Mouse (Mus musculus) embryonic facial prominence, embryonic 12.5 days (tissue): Measurements from ENCODE around the gene Fam241b. TPM values are rescaled to one million over a fixed set of nuclear protein-coding genes. Genes with fewer than 3 reads are reported as not detected.

Source experiments
- ATAC-seq: fragments of 200-750 bp; cut with Nextera tagmentation; 2 replicates; pipeline ENCODE4 v1.8.0; 2017; ENCODE audit not compliant: insufficient number of reproducible peaks, insufficient read depth, low FRiP score, low TSS enrichment
- H3K27ac ChIP-seq: fragments of 300-500 bp; sonication (generic); 2 replicates; pipeline ENCODE4 v1.5.1; 2016; ENCODE audit warnings: mild to moderate bottlenecking
- H3K27me3 ChIP-seq: fragments of 300-500 bp; sonication (generic); 2 replicates; pipeline ENCODE4 v1.6.1; 2016; ENCODE audit warnings: mild to moderate bottlenecking, moderate library complexity
- H3K36me3 ChIP-seq: fragments of 300-500 bp; sonication (generic); 2 replicates; pipeline ENCODE4 v1.6.1; 2016; ENCODE audit warnings: mild to moderate bottlenecking
- H3K4me1 ChIP-seq: fragments of 300-500 bp; sonication (generic); 2 replicates; pipeline ENCODE4 v1.6.1; 2016
- H3K4me2 ChIP-seq: fragments of 300-500 bp; sonication (generic); replicated peaks from 2 replicates; pipeline ENCODE4 v1.6.1; 2016; ENCODE audit warnings: mild to moderate bottlenecking, moderate library complexity
- H3K4me3 ChIP-seq: fragments of 300-500 bp; sonication (generic); 2 replicates; pipeline ENCODE4 v1.5.1; 2016; ENCODE audit warnings: mild to moderate bottlenecking
- H3K9ac ChIP-seq: fragments of 300-500 bp; sonication (generic); 2 replicates; pipeline ENCODE4 v1.6.1; 2016; ENCODE audit warnings: mild to moderate bottlenecking, moderate library complexity
- H3K9me3 ChIP-seq: fragments of 300-500 bp; sonication (generic); 2 replicates; pipeline ENCODE4 v1.6.1; 2016; ENCODE audit warnings: mild to moderate bottlenecking, moderate library complexity
- WGBS: fragments of 180-500 bp; shearing (Covaris S2); methylation state at CpG from one replicate; pipeline ENCODE4 v1.1.7; 2016; 5-methylcytosine and 5-hydroxymethylcytosine counted together
- polyA plus RNA-seq: library from polyadenylated mRNA; unstranded; fragments of >200 nt; fragmentation: Nextera tagmentation; extraction: Ambion mirVana; gene quantifications from 2 replicates; pipeline ENCODE4 v1.2.1, GENCODE M21; 2016

Fam241b gene
- polyA plus RNA-seq, 1 experiment from 2014 or later, result 20.9 TPM

DNA sequence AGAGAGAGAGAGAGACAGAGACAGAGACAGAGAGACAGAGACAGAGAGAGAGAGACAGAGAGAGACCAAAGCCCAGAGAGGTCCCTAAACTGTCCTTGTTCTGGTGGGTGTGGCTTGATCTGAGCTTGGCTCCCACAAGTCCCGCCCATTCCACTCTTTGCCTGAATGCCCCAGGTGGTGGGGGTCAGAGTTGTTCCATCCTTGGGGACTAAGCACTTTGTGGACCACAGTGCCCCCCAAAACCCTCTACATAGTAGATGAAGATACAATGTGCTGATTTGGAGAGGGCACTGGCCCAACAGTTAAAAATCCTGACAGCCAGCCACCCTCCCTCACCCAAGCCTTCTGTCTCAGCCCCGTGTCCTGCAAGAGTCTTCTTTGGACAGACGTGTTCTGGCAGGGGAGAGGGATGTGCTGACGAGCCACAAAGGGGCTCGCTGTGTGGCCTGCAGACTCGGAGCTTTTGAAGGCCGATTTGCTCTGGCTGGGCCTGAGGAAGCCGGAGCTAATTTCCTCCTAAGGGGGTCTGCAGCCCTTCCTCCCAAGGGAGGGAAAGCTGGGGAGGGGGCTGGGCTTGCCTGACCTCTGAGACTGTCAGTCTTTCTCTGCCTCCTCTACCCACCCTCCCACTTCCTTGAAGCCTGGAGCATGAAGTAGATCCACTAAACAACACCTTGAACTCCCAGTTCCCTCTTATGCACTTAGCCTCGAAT lies 29.3 kb upstream of the Fam241b start:
- Histone ChIP-seq H3K9ac (0 out of 2 replicates have a peak overlapping the region, but pooled peaks have one; percentile 21), H3K4me2 (no peak overlapping the region; the same call in 1 of the 2 replicates), H3K27ac (no peak overlapping the region), H3K9me3 (no peaks in the 10 kb centered on the region), H3K4me3 (no peak overlapping the region), H3K36me3 (no peaks in the 10 kb centered on the region), H3K27me3 (no peaks in the 10 kb centered on the region), H3K4me1 (peaks cover 14% of the 10 kb centered on the region)
- WGBS, result 4% methylated on average over 9 of the region's 9 CpGs
- peak; percentile 47; the same call in 1 of the 2 replicates for ATAC-seq

DNA sequence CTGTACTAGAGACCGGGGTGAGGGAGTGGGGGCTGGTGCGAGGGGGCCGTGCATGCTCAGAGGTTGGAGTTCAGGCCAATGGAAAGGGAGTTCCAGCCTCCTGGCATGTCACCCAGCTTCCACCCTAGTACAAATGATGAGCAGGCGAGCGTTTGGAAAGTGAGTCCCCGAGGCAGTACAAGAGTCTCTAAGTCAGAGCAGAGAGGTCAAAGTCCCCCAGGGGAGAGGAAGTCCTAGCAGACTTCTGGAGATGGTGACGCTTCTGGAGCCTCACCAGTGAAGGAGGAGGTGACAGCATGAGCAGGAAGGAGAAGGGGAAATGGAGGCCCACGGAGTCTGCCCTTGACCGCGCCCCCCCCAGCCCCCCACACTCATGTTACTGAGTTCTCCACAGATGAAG lies 18.7 kb upstream of the Fam241b start:
- no peaks in the 10 kb centered on the region for H3K36me3 ChIP-seq
- H3K4me1 ChIP-seq, result no peaks in the 10 kb centered on the region
- no peak overlapping the region for H3K4me3 ChIP-seq
- no peaks in the 10 kb centered on the region for H3K9me3 ChIP-seq
- 38% methylated on average over 10 of the region's 10 CpGs for WGBS
- no peaks in the 10 kb centered on the region for H3K27me3 ChIP-seq
- H3K27ac ChIP-seq, result no peak overlapping the region
- ATAC-seq, result no peak
- no peak overlapping the region for H3K4me2 ChIP-seq
- no peak overlapping the region for H3K9ac ChIP-seq

DNA sequence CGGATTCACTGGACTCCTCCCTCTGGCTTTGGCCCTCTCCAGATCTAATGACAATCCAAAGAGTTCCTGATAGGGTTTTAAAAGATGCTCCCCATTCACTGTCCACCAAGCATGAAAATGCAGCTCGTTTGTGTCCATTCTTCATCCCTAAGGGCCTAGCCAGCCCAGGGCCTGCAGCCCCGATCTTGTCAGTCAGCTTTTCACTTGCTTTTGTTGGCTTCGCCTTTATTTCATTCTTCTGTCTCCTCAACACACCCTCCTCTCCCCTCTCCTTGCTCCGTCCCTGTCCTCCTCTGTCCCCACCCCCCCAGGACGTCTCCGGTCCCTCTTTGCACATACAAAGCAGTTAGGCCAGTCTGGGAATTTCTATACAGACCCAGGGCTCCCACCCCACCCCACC lies 6.2 kb upstream of the Fam241b start:
- H3K9ac ChIP-seq, result no peak overlapping the region
- no peak overlapping the region for H3K4me3 ChIP-seq
- no peaks in the 10 kb centered on the region for H3K4me1 ChIP-seq
- H3K36me3 ChIP-seq, result no peaks in the 10 kb centered on the region
- WGBS, result 49% methylated on average over 7 of the region's 7 CpGs
- H3K27me3 ChIP-seq, result peaks cover 17% of the 10 kb centered on the region
- H3K4me2 ChIP-seq, result no peak overlapping the region
- 0 out of 2 replicates have a peak, but pooled peaks cover 4% of the 10 kb centered on the region for H3K9me3 ChIP-seq
- no peak overlapping the region for H3K27ac ChIP-seq
- no peak for ATAC-seq

DNA sequence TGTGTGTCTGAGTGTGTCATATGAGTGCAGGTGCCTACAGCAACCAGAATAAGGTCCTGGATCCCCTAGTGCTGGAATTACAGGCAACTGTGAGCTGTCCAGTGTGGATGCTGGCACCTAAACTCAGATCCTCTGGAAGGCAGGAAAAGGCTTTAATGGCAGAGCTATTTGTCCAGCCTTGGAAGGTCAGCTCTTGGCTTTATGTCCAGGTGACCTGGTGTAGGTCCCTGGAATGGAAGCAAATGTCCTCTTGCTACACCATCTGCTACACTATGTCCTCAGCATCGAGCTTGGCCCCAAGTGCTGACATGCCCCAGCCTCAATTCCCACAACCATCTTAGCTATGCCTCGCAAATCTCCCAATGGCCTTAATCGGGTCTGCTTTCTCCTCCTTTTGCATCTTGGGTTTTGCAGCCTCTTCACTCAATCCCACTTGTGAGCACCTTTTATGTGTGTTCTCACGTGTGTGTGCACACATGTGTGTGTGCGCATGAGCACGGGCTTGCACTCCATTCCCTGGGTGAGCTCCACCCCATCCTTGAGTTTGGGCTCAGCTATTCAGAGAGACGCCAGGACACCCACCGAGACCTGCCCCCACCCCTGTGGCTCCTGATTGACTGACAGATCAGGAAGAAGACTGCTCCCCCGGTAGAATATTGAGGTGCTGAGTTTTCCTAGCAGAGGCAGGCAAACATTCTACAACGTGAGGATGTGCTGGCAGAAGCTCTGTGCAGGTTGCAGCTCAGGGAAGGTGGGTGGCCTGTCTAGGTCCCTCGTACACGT lies 3.9 kb upstream of the Fam241b start:
- H3K9me3 ChIP-seq, result no peaks in the 10 kb centered on the region
- H3K4me3 ChIP-seq, result no peak overlapping the region
- no peak overlapping the region for H3K27ac ChIP-seq
- 50% methylated on average over 12 of the region's 12 CpGs for WGBS
- H3K9ac ChIP-seq, result no peak overlapping the region
- peaks cover 17% of the 10 kb centered on the region for H3K27me3 ChIP-seq
- H3K4me1 ChIP-seq, result no peaks in the 10 kb centered on the region
- no peaks in the 10 kb centered on the region for H3K36me3 ChIP-seq
- ATAC-seq, result no peak
- no peak overlapping the region for H3K4me2 ChIP-seq

DNA sequence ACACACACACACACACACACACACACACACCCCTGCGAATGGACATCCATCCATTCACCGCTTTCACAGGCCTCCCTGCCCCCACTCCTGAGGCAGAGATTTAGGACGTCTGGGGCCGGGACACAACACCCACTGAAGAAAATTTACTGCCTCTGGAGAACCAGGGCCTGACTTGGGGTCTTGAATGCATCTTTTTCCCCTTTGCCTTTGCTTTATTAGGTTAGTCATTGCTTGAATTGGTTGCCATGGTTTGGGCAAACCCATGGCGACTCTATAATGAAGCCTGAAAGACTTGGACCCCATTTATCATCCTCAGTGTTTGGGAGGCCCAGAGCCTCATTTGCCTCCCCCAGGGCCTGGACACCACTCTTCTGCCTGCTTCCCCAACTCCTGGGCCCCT lies 2.2 kb upstream of the Fam241b start:
- Histone ChIP-seq H3K4me3 (no peak overlapping the region), H3K36me3 (no peaks in the 10 kb centered on the region), H3K9me3 (no peaks in the 10 kb centered on the region), H3K4me2 (no peak overlapping the region), H3K9ac (no peak overlapping the region), H3K27me3 (peaks cover 17% of the 10 kb centered on the region), H3K4me1 (no peaks in the 10 kb centered on the region), H3K27ac (no peak overlapping the region)
- ATAC-seq, result no peak
- 65% methylated on average over 5 of the region's 5 CpGs for WGBS

DNA sequence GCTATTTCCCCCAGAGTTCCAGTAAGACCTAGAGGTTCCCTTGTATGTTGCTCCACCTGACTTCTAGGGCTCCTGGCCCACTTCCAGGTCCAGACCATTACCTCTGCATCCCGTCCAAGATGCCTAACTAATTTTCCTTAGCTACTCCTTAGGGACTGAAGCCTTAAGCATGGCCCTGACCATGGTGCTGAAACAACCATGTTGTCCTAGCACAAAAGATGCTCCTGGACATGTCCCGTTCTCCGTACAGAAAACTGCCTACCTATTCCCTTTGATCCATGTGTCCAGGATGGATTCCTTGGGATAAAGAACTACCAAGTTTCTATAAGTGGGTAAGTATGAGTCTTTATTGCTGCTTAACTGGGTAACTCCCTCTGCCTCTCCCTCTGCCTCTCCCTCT lies 5.7 kb downstream of the Fam241b start:
- Histone ChIP-seq H3K9me3 (no peaks in the 10 kb centered on the region), H3K4me1 (peaks cover 8% of the 10 kb centered on the region), H3K27ac (no peak overlapping the region), H3K36me3 (no peaks in the 10 kb centered on the region), H3K27me3 (peaks cover 52% of the 10 kb centered on the region), H3K4me2 (no peak overlapping the region), H3K9ac (no peak overlapping the region), H3K4me3 (no peak overlapping the region)
- 18% methylated on average over 3 of the region's 3 CpGs for WGBS
- no peak for ATAC-seq

DNA sequence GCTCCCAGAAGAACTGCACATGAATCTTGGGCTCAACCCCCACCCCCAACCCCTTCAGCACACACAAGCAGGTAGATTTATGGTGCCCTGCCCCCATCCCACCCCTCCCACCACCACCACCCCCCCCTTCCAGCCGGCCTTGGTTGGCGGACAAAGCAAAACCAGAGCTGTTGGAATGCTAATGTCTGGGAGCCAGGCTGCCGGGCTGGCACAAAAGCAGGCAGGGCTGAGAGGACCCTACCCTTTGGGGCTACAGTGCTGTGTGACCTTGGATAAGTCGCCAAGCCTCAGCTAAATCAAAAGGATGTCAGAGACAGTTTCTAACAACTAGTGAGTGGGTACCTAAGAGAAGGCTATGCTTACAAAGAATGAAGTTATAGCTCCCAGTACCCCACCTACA lies 6.6 kb downstream of the Fam241b start:
- 17% methylated on average over 4 of the region's 4 CpGs for WGBS
- peaks cover 61% of the 10 kb centered on the region for H3K27me3 ChIP-seq
- no peak overlapping the region for H3K4me3 ChIP-seq

DNA sequence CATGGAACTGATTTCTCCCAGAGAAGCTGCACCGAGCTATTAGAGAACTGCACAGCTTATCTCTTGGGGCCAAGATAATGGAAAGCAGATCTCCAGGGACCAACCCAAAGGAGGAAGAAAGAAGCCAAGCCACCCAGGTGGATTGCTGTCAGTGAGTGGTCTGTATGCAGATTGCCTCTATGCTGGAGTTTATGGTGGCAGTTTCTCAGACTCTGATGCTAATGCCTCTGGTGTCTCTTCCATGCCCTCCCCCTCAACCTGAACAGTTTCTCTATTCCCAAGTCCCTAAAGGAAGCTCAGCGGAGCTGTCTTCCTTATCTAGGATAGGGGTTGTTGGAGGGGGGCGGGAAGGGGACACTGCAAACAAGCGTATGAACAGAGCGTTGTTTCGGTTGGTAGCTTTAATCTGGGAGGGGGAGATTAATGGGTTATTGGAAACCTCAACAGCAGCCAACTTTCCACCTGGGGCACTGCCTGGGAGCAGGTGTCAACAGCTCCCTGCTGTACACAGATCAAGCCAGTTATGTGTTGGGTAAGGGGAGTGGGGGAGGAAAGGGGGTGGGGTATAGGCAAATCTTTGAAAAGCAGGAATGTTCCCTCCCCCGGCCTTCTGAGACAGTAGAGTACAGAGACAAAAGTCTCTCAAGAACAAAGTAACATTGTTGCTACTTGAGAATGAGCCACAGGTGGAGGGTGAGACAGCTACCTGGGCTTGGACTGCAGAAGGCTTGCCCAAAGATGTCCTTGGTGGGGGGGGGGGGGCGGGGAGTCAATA lies 7.8 kb downstream of the Fam241b start:
- H3K36me3 ChIP-seq, result no peaks in the 10 kb centered on the region
- WGBS, result 4% methylated on average over 8 of the region's 8 CpGs
- no peak overlapping the region for H3K27ac ChIP-seq
- H3K4me2 ChIP-seq, result no peak overlapping the region
- H3K9ac ChIP-seq, result no peak overlapping the region
- H3K4me1 ChIP-seq, result peaks cover 14% of the 10 kb centered on the region
- H3K27me3 ChIP-seq, result peaks cover 74% of the 10 kb centered on the region
- H3K9me3 ChIP-seq, result no peaks in the 10 kb centered on the region
- no peak for ATAC-seq
- no peak overlapping the region for H3K4me3 ChIP-seq

More for the DNA sequence above, 6.6 kb downstream of the Fam241b start:
- Histone ChIP-seq H3K9me3 (no peaks in the 10 kb centered on the region), H3K27ac (no peak overlapping the region), H3K4me2 (no peak overlapping the region), H3K9ac (no peak overlapping the region), H3K36me3 (no peaks in the 10 kb centered on the region), H3K4me1 (peaks cover 14% of the 10 kb centered on the region)
- ATAC-seq, result no peak

DNA sequence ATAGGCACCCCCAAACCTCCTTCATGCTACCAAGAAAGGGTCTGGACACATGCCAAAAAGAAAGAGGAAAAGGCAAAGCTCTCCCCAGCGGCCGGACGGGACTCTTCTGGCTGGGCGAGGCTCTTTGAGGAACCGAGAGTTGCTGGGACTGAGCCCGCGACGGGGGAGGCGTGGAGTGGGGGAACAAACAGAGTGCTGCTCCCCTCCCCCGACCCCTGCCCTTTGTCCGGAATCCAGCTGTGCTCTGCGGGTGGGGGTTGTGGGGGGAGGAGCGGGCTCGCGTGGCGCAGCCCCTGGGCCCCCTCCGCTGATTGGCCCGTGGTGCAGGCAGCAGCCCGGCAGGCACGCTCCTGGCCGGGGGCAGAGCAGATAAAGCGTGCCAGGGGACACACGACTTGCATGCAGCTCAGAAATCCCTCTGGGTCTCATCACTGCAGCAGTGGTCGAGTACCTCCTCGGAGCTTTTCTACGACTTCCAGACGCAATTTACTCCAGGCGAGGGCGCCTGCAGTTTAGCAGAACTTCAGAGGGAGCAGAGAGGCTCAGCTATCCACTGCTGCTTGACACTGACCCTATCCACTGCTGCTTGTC lies 10.9 kb downstream of the Fam241b start, which contains the start of gene Neurog3:
Gene Neurog3, plus strand, starts transcription at position 400 of the 591 bp plus-strand sequence.
- H3K4me2 ChIP-seq, result peak within 1 kb of the TSS; percentile 52
- no peaks in the 10 kb centered on the region for H3K36me3 ChIP-seq
- ATAC-seq, result no peak
- peaks cover 19% of the 10 kb centered on the region for H3K4me1 ChIP-seq
- H3K4me3 ChIP-seq, result peak within 1 kb of the TSS; percentile 33
- H3K9me3 ChIP-seq, result no peaks in the 10 kb centered on the region
- H3K27me3 ChIP-seq, result peaks cover 98% of the 10 kb centered on the region
- H3K9ac ChIP-seq, result no peak within 1 kb of the TSS
- H3K27ac ChIP-seq, result no peak within 1 kb of the TSS
- WGBS, result under 1% methylated on average over 28 of the region's 29 CpGs

DNA sequence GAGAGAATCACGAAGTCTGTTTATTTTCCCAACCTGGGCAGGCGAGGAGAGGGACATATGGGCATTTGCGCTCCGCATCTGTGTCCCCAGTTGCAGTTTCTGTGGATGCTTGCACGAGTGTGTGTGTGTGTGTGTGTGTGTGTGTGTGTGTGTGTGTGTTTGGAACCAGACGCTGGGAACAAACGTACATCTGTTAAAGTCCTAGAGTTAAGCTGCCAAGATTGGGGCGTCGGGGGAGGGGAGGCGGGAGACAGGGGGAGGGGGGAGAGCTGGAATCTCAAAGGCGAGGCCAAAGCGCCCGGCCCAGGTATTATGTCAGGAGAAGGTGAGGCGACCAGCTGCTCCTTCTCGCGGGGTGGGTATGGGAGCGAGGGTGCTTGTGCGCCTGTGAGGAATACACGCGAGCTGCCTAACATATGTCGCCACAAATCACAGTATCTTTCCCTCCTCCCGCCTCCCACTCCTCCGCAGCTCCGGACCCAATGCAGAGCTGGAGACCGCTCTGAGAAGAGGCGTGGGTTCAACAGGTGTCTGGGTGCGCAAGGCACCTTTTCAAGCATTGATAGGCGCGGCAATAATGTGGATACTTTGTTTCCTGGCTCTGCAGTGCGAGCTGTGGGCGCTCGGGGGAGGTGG lies 15.3 kb downstream of the Fam241b start:
- H3K9ac ChIP-seq, result no peak overlapping the region
- no peak overlapping the region for H3K4me3 ChIP-seq
- H3K27me3 ChIP-seq, result peaks cover 71% of the 10 kb centered on the region
- H3K27ac ChIP-seq, result no peak overlapping the region
- no peak overlapping the region for H3K4me2 ChIP-seq
- WGBS, result 2% methylated on average over 31 of the region's 32 CpGs
- H3K9me3 ChIP-seq, result no peaks in the 10 kb centered on the region
- no peak for ATAC-seq
- H3K4me1 ChIP-seq, result peaks cover 14% of the 10 kb centered on the region
- no peaks in the 10 kb centered on the region for H3K36me3 ChIP-seq

DNA sequence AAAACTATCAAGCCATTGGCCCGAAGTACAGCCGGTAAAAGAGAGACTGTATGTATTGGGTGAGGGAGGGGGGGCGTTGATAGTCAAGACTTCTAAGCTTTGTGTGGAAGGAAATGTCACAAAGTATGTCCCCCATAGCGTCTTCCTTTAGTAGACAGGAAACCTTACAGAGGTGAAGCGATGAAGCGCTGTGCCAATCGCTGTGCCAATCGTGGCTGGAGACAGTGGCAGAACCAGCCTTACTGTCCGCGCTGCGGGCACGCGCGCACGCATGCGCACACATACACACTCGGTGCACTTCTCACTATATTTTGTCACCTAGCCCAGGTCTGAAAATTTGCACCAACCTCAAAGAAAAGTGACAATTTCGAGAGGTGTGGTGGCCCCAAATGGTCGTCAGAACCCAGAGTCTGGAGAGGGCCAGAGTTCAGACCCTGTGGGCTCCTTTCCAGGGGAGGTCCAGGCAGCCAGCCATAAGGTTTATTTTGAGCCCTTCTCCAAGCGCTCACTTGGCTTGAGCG lies 15.9 kb downstream of the Fam241b start:
- no peak for ATAC-seq
- H3K36me3 ChIP-seq, result no peaks in the 10 kb centered on the region
- H3K4me3 ChIP-seq, result no peak overlapping the region
- H3K9me3 ChIP-seq, result no peaks in the 10 kb centered on the region
- no peak overlapping the region for H3K9ac ChIP-seq
- no peak overlapping the region for H3K4me2 ChIP-seq
- no peak overlapping the region for H3K27ac ChIP-seq
- H3K4me1 ChIP-seq, result peaks cover 8% of the 10 kb centered on the region
- 41% methylated on average over 21 of the region's 21 CpGs for whole genome bisulfite sequencing
- H3K27me3 ChIP-seq, result peaks cover 64% of the 10 kb centered on the region
